Mouse (Mus musculus) frontal cortex, postnatal 36 days (tissue): ENCODE data around the gene Aurkaip1.
"Not testable (repeated sequence)": the region's sequence is repeated elsewhere in the genome, so short reads cannot be mapped to it uniquely, and the experiment has no call there.

Experiments
- DNase-seq, 2 experiments: peaks; one replicate each; pipeline ENCODE4 v3.0.0; 2022; ENCODE audit warnings: low spot score in 2 of 2

Gene Aurkaip1

DNA sequence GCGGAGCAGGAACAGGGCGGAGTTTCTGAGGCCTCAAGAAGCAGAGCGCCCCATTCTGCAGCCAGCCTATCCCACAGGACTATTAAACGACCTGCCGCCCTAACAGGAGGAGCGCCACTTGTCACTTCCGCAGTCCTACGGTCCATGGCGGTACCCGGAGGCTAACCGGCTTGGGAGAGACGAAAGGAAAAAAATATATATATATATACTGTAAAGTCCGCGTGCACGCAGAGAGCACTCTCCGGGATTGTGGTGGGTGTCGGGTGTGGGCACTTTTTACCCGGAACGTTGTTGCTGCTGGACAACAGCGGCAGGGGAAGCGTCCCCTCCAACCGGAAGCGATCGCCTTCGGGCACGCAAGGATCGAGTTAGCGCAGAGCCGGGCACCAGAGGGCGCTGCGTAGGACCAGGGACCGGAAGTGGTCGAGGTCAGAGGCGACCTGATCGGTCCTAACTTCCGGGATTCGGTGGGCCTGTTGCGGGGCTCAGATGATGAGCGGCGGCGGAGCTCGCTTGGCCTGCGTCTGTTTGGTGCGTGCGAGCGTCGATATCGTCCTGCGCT, at the start of gene Aurkaip1:
Aurkaip1 (plus strand) TSS at position 68 of the 562 bp plus-strand sequence.
- peak; percentile 93 to 95 for DNase-seq

- DNase-seq = no peak
Observed at GRCm38 (mm10) chr4:155783486-155784080, 47.5 kb upstream of the Aurkaip1 start.

GRCm38 (mm10) chr4:155784081-155784701, 46.9 kb upstream of the Aurkaip1 start:
- peak; percentile 77 to 79 for DNase-seq

DNA sequence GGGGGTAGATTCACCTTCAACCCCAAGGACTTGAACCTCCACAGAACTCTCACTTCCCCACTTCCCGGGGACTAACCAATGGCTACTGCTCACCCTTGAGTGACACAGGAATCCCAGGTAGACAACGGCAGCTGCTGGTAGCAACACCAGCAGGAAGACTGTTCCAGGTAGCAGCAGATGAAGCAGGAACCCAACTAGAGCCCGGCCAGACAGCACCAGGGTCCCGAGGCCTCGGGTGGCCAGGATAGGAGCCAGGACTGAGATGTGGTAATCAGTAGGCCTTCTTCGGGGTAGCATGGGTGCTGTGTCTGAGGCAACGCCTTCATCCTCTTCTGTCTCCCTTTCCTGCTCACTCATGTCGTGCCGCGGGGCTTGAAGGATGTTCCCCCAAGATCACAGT, 45.8 kb upstream of the Aurkaip1 start:
- DNase-seq = no peak

GRCm38 (mm10) chr4:155785819-155786218, 45.3 kb upstream of the Aurkaip1 start, which contains the start of gene Tmem88b:
Tmem88b (minus strand) TSS chr4:155785874.
- no peak for DNase-seq

- DNase-seq = no peak
Observed at GRCm38 (mm10) chr4:155788300-155788699, 42.8 kb upstream of the Aurkaip1 start.

GRCm38 (mm10) chr4:155788833-155789232, 42.2 kb upstream of the Aurkaip1 start:
- not testable (repeated sequence) for DNase-seq

- DNase-seq = no peak
Observed at GRCm38 (mm10) chr4:155790021-155790489, 41.0 kb upstream of the Aurkaip1 start, which contains the start of gene Ankrd65. Ankrd65 (plus strand) TSS chr4:155790439.

- DNase-seq = no peak
Observed at GRCm38 (mm10) chr4:155790650-155791161, 40.4 kb upstream of the Aurkaip1 start.

DNA sequence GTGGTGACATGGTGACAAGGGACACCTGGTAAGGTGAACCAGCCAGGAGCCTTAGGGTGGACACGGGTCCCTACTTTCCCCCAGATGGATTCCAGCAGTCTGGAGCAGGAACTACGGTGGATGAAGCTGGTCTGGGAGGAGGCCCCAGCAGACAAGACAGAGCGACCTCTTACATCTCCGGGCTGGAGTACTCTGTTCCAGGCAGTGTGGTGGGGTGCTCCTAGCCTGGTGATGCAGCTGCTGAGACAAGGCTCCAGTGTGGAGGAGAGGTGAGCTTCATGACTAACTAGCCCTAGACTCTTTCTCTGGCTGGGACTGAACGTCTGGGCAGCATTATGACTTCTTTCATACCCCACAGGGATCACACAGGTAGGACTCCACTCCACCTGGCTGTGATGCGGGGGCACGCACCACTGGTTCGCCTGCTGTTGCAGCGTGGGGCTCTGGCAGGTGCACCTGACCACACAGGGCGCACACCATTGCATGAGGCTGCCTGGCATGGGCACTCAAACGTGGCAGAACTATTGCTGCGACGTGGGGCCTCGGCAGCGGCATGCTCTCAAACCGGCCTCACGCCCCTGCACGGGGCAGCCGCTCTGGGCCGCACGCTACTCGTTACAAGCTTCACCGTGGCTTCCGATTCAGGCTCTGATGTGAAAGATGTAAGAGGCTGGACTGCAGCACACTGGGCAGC, 39.7 kb upstream of the Aurkaip1 start:
- no peak for DNase-seq

GRCm38 (mm10) chr4:155793730-155794129, 37.3 kb upstream of the Aurkaip1 start:
- DNase-seq = no peak

DNA sequence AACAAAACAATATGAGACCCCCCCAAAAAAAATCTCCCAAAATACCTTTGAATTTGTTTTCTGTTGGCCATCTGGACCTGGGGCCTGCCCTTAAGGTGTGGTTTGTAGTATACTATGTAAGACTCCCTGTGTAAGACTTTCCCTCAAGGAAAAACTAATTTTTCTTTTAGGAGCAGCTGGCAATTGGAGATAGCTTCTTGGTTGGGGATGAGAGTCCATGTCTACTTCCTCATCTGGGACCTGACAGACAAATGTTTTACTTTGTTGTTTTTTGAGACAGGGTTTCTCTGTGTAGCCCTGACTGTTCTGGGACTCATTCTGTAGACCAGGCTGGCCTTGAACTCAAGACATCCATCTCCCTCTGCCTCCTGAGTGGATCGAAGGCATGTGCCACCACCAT, 29.0 kb upstream of the Aurkaip1 start:
- no peak for DNase-seq

DNA sequence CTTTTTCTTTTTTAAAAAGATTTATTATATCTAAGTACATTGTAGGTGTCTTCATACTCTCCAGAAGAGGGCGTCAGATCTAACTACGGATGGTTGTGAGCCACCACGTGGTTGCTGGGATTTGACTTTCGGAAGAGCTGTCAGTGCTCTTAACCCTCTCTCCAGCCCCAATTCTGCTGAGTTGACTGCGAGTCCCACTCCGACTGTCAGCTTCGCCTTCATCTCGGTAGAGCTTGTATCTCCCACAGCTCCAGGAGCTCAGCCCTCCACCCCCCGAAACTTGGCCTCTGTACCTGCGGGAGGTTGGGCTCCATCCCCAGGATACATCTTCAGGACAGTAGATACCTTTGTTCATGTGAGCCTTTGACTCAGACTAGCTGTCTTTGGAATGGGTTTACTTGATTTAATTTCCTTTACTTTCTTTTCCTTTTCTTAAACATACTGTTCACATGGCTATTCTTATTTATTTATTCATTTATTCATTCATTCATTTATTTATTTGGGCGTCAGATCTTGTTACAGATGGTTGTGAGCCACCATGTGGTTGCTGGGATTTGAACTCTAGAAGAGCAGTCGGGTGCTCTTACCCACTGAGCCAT, 28.2 kb upstream of the Aurkaip1 start, which contains the start of gene Mrpl20:
Mrpl20 (plus strand) TSS at position 138 of the 599 bp plus-strand sequence.
- no peak for DNase-seq

GRCm38 (mm10) chr4:155803340-155804041, 27.6 kb upstream of the Aurkaip1 start:
- DNase-seq = peak; percentile 95

GRCm38 (mm10) chr4:155807841-155808240, 23.2 kb upstream of the Aurkaip1 start:
- no peak for DNase-seq

DNA sequence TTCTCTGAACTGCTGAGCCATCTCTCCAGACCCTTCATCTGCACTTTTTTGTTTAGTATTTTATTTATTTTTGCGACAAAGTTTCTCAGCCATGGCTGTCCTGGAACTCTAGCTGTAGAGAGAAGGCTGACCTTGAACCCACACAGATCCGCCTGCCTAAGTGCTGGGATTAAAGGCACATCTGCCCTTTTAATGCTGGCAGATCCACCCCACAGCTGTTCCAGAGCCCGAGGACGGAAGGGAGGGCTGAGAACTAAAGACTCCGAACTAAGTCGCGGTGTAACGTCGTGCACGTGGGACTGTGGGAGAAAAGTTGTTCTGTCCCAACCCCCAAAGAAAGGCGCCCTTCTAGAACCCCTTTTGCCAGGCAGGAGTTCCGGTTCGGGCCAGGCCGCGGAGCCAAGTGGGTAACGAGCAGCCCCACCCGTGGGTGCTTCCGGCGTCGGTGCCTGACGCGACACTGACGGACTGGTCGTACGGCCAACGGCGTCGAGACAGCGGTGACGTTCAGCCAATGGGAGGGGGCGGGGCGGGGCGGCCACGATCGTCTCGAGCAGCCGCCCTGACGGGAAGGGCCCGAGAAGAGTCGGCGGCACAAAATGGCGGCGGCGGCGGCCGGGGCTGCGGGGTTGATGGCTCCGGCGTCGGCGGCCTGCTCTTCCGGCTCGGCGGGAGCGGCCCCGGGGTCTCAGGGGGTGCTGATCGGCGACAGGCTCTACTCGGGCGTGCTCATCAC, 19.0 kb upstream of the Aurkaip1 start, which contains the start of gene Ccnl2:
Ccnl2 (plus strand) TSS at position 561 of the 736 bp plus-strand sequence.
- DNase-seq = peak; percentile 90 to 93

GRCm38 (mm10) chr4:155812665-155813181, 18.3 kb upstream of the Aurkaip1 start:
- DNase-seq = no peak

GRCm38 (mm10) chr4:155817533-155817932, 13.5 kb upstream of the Aurkaip1 start:
- DNase-seq = no peak

DNA sequence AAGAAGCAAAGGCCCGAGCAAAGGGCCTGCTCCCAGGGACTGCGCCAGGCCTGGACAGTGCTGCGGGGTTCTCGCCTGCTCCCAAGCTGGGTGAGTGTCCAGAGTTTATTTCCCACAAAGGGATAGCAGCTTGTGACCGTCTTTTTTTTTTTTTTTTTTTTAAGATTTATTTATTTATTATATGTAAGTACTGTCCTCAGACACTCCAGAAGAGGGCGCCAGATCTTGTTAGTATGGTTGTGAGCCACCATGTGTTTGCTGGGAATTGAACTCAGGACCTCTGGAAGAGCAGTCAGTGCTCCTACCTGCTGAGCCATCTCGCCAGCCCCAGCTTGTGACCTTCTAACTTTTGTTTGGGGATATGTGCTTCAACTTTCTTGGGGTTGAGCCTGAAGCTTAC, 10.0 kb upstream of the Aurkaip1 start:
- no peak for DNase-seq

GRCm38 (mm10) chr4:155823443-155823842, 7.6 kb upstream of the Aurkaip1 start:
- DNase-seq = no peak
